Mouse (Mus musculus) intestine, embryonic 14.5 days (tissue): ENCODE measurements around the gene Hagh. TPM values are rescaled to one million over a fixed set of nuclear protein-coding genes. Genes with fewer than 3 reads are reported as not detected.

Experiments used
- ATAC-seq: fragments of 200-750 bp; cut with Nextera tagmentation; replicated peaks from 2 replicates; pipeline ENCODE4 v1.8.0; 2017; ENCODE audit warnings: low read depth, moderate number of reproducible peaks, moderate TSS enrichment, moderate library complexity; ENCODE audit not compliant: low FRiP score, low TSS enrichment
- DNase-seq: peaks from one replicate; pipeline ENCODE4 v3.0.0-alpha.2; 2018; ENCODE audit warnings: low spot score
- H3K27ac ChIP-seq: fragments of 300-500 bp; sonication (generic); 2 replicates; pipeline ENCODE4 v1.5.1; 2014; ENCODE audit warnings: low read depth, mild to moderate bottlenecking, control low read depth
- H3K27me3 ChIP-seq: fragments of 300-500 bp; sonication (generic); replicated peaks from 2 replicates; pipeline ENCODE4 v1.6.1; 2014; ENCODE audit warnings: low read length, control low read depth; ENCODE audit not compliant: control insufficient read depth, insufficient read depth
- H3K36me3 ChIP-seq: fragments of 300-500 bp; sonication (generic); 2 replicates; pipeline ENCODE4 v1.6.1; 2014; ENCODE audit warnings: low read length, control low read depth; ENCODE audit not compliant: control insufficient read depth, insufficient read depth
- H3K4me1 ChIP-seq: fragments of 300-500 bp; sonication (generic); replicated peaks from 2 replicates; pipeline ENCODE4 v1.6.1; 2014; ENCODE audit warnings: low read length, control low read depth, mixed read lengths; ENCODE audit not compliant: control insufficient read depth, insufficient read depth
- H3K4me2 ChIP-seq: fragments of 300-500 bp; sonication (generic); 2 replicates; pipeline ENCODE4 v1.6.1; 2014; ENCODE audit warnings: low read length
- H3K4me3 ChIP-seq: fragments of 300-500 bp; sonication (generic); 2 replicates; pipeline ENCODE4 v1.5.1; 2014; ENCODE audit warnings: low read depth, low read length, control low read depth, mixed read lengths
- H3K9ac ChIP-seq: fragments of 300-500 bp; sonication (generic); 2 replicates; pipeline ENCODE4 v1.6.1; 2014; ENCODE audit warnings: mild to moderate bottlenecking, low read length
- H3K9me3 ChIP-seq: fragments of 300-500 bp; sonication (generic); 2 replicates; pipeline ENCODE4 v1.6.1; 2016; ENCODE audit warnings: low read length, control low read depth; ENCODE audit not compliant: control insufficient read depth
- WGBS: fragments of 180-500 bp; shearing (Covaris S2); extraction: QIAGEN DNeasy Blood & Tissue Kit; methylation state at CpG from one replicate; pipeline ENCODE4 v1.1.7; 2014; 5-methylcytosine and 5-hydroxymethylcytosine counted together
- polyA plus RNA-seq: library from polyadenylated mRNA; unstranded; fragments of >200 nt; fragmentation: Nextera tagmentation; extraction: Ambion mirVana; gene quantifications from 2 replicates; pipeline ENCODE4 v1.2.1, GENCODE M21; 2014

The Hagh gene
- polyA plus RNA-seq, 1 experiment from 2014 or later = 39.1 TPM

DNA sequence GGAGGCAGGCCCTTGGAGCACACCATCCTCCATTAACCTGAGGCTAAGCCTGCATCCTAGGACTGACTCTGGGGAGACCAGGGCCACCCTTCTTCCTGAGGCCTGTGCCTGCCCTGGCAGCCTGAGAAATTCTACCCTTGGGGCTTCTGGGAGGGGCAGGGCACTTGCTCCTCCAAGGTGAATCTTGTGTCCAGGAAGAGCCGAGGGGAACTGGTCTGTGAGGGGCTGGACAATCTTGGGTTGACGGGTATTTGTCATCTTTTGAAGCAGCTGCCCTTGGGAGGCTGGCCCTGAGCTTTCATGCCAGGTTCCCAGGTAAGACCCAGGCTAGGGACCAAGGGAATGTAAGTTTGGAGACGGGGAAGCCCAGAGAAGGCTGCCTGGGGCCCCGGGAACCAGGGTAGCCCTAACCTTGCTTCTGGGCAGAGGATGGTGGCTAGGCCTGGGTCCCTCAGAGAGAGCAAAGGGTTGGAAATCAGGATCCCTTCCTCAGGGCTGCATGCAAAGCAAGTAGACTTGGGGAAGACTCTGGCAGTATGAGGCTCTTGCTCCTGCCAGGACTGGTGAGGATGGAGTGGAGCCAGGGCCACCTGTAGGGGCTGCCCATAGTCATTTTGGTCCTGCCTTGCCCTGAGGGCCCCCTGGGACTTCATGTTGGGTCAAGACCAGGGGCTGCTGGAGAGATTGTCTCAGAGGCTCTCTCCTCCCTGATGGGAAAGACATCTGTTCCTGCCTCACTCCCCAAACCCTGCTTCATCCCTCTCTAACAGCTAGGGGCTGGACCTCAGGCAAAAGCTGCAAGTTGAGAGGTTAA lies 58.3 kb downstream of the Hagh start:
- DNase-seq = no peak
- H3K27ac ChIP-seq = no peak overlapping the region
- no peaks in the 10 kb centered on the region for H3K27me3 ChIP-seq
- H3K4me2 ChIP-seq = no peak overlapping the region
- H3K4me3 ChIP-seq = no peak overlapping the region
- H3K9me3 ChIP-seq = no peaks in the 10 kb centered on the region
- peaks cover 27% of the 10 kb centered on the region for H3K4me1 ChIP-seq
- ATAC-seq = no peak
- H3K9ac ChIP-seq = no peak overlapping the region
- peaks cover 67% of the 10 kb centered on the region for H3K36me3 ChIP-seq
- WGBS = 72% methylated on average over 4 of the region's 4 CpGs

DNA sequence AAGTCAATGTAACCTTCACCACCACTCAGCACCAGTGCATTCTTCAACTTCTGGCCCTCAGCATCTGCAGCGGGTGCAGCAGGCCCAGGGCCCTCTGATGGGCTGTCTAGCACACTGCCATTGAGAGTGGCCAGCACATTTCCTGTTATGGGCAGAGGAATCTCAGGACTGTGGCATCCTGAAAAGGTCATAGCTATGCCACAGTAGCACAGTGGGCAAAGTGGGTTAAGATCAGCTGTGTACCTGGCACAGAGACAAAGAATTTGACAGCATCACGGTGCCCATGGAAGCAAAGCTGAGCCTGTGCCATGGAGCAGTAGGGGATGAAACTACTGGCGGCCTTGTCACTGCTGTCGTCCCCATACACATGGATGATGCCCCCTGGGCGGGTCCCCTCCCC lies 59.2 kb downstream of the Hagh start:
- DNase-seq (no peak), ATAC-seq (no peak)
- Histone ChIP-seq H3K4me1 (peaks cover 22% of the 10 kb centered on the region), H3K27me3 (no peaks in the 10 kb centered on the region), H3K4me3 (no peak overlapping the region), H3K27ac (no peak overlapping the region), H3K4me2 (no peak overlapping the region), H3K36me3 (peaks cover 73% of the 10 kb centered on the region), H3K9ac (no peak overlapping the region), H3K9me3 (no peaks in the 10 kb centered on the region)
- WGBS = 86% methylated on average over 5 of the region's 5 CpGs

DNA sequence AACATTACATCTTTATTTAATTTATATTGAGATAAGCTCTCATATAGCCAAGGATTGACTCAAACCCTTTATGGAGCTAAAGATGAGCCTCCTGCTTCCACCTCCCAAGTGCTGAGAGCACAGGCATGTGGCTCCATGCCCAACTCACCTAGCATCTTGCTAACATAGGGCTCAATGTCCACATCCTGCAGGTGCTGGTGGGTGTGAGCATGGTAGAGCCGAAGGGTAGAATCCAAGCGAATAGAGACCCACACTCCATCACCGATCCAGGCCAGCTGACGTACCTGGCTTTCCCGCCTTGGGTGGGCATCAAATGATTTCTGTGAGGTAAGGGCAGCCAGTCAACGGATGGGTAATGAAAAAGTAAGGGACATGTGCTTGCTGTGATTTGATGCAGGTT lies 60.1 kb downstream of the Hagh start:
- ATAC-seq = no peak
- DNase-seq = no peak
- H3K4me1 ChIP-seq = peaks cover 20% of the 10 kb centered on the region
- no peak overlapping the region for H3K9ac ChIP-seq
- no peak overlapping the region for H3K4me3 ChIP-seq
- no peak overlapping the region for H3K4me2 ChIP-seq
- no peaks in the 10 kb centered on the region for H3K9me3 ChIP-seq
- H3K27ac ChIP-seq = no peak overlapping the region
- WGBS = 94% methylated on average over 6 of the region's 6 CpGs
- H3K27me3 ChIP-seq = no peaks in the 10 kb centered on the region
- H3K36me3 ChIP-seq = peaks cover 81% of the 10 kb centered on the region

DNA sequence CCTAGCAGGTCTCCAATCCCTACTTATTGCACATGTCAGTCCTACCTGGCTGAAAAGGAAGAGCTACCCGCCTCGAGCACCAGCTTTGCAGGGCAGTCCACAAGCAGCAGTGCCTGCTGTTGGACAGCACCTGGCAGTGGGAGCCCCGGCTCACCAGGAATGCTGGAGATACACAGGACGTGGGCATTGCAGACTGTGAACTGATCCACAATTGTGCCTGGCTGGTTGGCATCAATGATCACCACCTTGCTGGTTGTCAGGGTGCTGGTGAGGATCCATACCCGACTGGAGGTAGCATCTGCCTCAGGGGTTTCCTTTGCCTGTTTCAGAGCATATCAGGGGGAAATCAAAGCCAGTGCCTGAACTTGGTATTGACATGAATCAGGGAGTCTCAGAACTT lies 62.2 kb downstream of the Hagh start:
- DNase-seq (no peak), ATAC-seq (no peak)
- Histone ChIP-seq H3K4me1 (peaks cover 7% of the 10 kb centered on the region), H3K4me3 (no peak overlapping the region), H3K4me2 (no peak overlapping the region), H3K27ac (no peak overlapping the region), H3K36me3 (peaks cover 100% of the 10 kb centered on the region), H3K9me3 (no peaks in the 10 kb centered on the region), H3K9ac (no peak overlapping the region), H3K27me3 (no peaks in the 10 kb centered on the region)
- 92% methylated on average over 5 of the region's 5 CpGs for WGBS

- ATAC-seq (no peak), DNase-seq (peak; percentile 65)
- Histone ChIP-seq H3K4me3 (no peak overlapping the region), H3K9me3 (no peaks in the 10 kb centered on the region), H3K36me3 (peaks cover 100% of the 10 kb centered on the region), H3K27me3 (no peaks in the 10 kb centered on the region), H3K27ac (no peak overlapping the region), H3K4me1 (no peaks in the 10 kb centered on the region), H3K4me2 (no peak overlapping the region), H3K9ac (no peak overlapping the region)
- WGBS = 68% methylated on average over 9 of the region's 9 CpGs
These were observed 62.9 kb downstream of the Hagh start for GRCm38 (mm10) chr17:24902671-24903474.

DNA sequence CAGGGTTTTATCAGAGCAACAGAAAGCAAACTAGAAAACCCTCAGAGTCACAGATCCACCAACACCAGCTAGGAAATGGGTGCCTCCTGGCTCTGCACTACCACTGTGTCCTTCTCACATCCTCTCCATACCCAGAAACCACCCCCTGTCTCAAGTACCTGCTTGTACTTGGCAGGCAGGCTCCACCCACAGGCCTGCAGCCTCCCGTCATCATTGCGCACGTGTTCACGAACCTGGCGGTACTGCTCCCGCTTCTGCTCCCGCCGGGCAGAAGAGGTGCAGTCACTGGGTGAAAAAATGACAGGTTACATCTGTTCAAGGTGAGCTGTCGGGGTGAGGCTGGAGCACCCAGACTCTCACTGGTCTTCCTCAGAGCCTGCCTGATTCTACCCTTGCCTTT lies 63.8 kb downstream of the Hagh start:
- 89% methylated on average over 9 of the region's 9 CpGs for WGBS
- DNase-seq (no peak), ATAC-seq (no peak)
- H3K4me2 ChIP-seq = no peak overlapping the region
- peaks cover 100% of the 10 kb centered on the region for H3K36me3 ChIP-seq
- H3K4me3 ChIP-seq = no peak overlapping the region
- H3K9ac ChIP-seq = no peak overlapping the region
- no peak overlapping the region for H3K27ac ChIP-seq
- no peaks in the 10 kb centered on the region for H3K4me1 ChIP-seq
- no peaks in the 10 kb centered on the region for H3K27me3 ChIP-seq
- no peaks in the 10 kb centered on the region for H3K9me3 ChIP-seq

DNA sequence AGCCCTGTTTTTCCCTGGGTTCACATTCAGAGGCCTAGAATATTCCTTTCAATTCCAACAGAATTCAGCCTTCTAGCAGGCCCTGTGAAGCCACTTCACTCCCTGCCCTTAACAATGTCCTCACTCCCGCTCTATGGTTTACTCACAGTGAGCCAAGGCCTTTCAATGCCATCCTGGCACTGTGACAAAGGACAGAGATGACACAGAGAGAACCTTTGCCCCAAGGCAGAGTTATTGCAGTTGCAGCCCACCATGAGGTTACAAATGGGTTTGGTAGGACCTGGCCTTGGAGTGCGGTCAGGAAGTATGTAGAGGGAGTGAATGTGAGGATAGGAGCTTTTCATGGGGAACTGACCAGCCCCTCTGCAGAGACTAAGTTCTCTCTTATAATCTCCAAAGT lies 67.6 kb downstream of the Hagh start:
- H3K4me1 ChIP-seq = no peaks in the 10 kb centered on the region
- H3K36me3 ChIP-seq = peaks cover 100% of the 10 kb centered on the region
- H3K27me3 ChIP-seq = no peaks in the 10 kb centered on the region
- WGBS = 95% methylated on average over 2 of the region's 2 CpGs
- no peaks in the 10 kb centered on the region for H3K9me3 ChIP-seq
- H3K4me3 ChIP-seq = no peak overlapping the region
- no peak overlapping the region for H3K4me2 ChIP-seq
- DNase-seq (no peak), ATAC-seq (no peak)
- H3K9ac ChIP-seq = no peak overlapping the region
- no peak overlapping the region for H3K27ac ChIP-seq

DNA sequence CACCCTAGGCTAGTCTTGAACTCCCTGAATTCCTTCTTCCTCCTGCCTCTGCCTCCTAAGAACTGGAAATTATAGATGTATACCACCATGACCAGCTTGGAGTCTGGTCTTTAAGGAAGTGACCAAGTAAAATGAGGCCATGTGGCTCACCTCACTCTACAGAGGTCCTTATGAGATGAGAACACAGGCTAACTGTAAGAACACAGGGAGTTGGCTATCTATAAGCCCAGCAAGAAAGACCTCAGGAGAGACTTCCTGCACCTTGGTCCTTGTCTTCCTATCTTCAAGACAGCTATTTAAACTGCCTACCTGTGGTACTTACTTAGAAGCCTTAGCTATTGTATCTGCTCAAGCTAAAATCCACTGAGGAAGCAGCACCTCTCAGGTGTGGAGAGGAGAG lies 74.0 kb downstream of the Hagh start:
- Histone ChIP-seq H3K36me3 (peaks cover 98% of the 10 kb centered on the region), H3K4me1 (no peaks in the 10 kb centered on the region), H3K9ac (no peak overlapping the region), H3K27me3 (no peaks in the 10 kb centered on the region), H3K4me3 (no peak overlapping the region), H3K9me3 (no peaks in the 10 kb centered on the region), H3K4me2 (no peak overlapping the region), H3K27ac (no peak overlapping the region)
- DNase-seq (no peak), ATAC-seq (no peak)
